Mouse (Mus musculus): Measurements from ENCODE around the gene Magi1.

Magi1 gene

GRCm38 (mm10) chr6:94159256-94159655 is 124.5 kb downstream of the Magi1 start:
- DNase-seq (ENCODE audit: low spot score in 2 of 2), result no peak

GRCm38 (mm10) chr6:94158119-94158848 is 125.4 kb downstream of the Magi1 start:
- no peak for DNase-seq (ENCODE audit: low spot score in 2 of 2)

- no peak for DNase-seq (ENCODE audit: low spot score in 2 of 2)
These were observed 127.7 kb downstream of the Magi1 start for GRCm38 (mm10) chr6:94155996-94156395.

- no peak for DNase-seq (ENCODE audit: low spot score in 2 of 2)
These were observed 128.7 kb downstream of the Magi1 start for GRCm38 (mm10) chr6:94154854-94155601.

DNA sequence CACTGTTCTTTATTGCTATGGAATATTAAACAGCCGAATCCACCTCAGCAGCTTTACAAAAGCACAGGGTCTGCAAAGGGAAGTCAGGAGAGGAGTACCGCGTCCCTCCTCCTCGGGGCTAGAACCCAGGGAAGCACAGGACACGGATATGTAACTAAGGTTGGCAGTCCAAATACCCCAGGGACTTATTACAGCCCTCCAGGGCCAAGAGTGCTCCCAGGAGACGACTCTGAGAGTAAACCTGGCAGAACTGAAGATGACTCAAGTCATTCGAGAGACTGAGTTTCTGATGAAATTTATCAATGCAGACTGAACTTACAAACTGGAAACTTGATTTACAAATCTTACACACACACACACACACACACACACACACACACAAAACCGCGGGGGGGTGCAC is 130.8 kb downstream of the Magi1 start:
- no peak for DNase-seq (ENCODE audit: low spot score in 2 of 2)

DNA sequence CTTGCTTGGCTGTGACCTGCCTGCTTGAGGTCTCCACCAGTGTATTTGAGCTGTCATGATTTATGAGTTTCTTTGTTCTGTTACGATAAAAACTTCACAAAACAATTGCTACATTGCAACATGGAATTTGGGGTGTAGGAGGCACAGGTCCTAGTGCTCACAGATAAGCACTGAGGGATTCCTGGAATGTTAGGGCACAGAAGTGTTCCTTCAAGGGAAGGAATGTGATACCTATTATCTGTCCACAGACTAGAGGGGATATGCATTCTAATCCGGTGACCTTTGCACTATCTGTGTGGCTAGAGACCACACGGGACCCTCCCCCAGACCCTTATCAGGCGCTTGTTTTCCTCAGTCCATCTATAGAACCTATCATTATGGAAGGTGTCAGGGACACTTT is 132.8 kb downstream of the Magi1 start:
- DNase-seq (ENCODE audit: low spot score in 2 of 2), result no peak

DNA sequence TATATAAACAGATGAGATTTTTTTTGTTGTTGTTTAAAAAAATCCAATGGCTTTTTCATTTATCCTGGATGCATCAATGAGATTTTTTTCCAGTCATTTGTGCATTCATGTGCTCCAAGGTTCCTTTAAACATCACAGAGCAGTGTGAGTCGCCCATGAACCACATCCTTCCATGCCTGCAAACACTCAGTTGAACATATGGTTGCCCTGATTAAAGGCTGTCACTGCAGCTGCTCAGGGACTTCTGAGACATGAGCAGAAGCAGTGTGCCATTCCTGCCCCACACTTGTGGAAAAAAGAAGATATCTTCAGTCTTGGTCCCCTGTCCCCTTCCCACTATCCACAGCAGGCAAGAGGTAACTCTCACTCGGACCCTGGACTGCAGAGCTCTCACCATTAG is 133.9 kb downstream of the Magi1 start:
- DNase-seq (ENCODE audit: low spot score in 2 of 2), result no peak

DNA sequence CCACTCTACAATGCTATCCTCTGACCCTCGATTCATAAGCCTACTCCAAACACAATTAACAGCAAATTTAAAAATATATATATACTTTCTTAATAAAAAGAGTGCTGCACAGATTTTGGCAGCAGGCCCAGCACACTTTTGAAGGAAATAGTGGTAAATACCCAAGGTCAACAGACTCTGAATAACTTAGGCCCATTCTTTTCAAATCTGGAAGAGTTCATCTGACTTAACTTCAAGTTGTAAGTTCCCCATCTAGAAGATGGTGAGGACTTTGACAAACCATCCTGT is 137.6 kb downstream of the Magi1 start:
- no peak for DNase-seq (ENCODE audit: low spot score in 2 of 2)

DNA sequence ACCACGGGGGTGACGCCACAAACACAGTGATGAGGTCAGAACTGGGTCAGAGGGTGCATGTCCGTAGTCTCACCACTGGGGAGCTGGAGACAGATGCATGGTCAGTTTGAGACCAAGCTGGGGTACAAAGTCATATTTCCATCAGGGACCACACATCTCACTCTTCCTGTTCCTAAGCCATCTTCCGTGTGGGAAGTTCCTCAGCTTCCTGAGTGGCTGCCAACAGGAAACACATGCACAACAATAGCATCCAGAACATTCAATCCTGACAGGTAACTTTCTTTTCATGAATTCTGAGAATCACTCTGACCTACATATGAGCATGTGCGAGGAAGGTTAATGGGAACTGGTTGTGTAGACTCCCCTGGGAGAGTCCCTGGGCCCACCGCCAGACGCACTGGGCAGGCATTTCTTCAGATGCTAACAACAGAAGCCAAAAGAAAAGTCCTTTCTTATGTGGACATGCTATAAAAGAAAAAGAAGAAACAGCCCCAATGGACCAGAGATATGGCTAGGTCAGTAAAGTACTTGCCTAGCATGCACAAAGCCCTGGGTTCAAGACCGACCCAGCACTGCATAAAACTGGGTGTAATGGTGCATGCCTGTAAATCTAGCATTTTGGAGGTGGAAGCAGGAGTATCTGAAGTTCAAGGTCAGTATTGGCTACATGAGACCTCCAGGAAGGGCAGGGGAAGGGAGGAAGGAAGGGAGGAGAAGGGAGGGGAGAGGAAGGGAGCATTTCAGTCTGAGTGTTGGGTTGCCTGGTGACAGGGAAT is 138.1 kb downstream of the Magi1 start:
- DNase-seq (ENCODE audit: low spot score in 2 of 2), result no peak

DNA sequence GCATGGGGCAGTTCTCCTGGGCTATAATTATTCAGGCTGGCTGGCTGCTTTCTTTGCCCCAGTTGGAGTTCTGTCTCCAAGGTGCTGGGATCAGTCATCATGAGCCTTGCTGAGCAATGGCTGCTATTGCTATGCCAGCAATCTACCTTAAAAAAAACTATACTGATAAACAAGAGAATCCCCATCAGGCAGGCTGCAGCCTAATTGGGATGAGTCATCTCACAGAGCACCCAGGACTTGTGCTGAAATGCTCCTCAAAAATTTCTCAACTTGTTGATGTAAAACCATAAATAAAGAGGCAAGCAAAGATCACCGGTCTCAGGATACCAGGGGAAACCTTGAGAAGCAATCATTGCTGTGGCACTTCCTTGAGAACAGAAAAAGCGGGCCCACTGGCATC is 141.2 kb downstream of the Magi1 start:
- DNase-seq (ENCODE audit: low spot score in 2 of 2), result no peak

- no peak for DNase-seq (ENCODE audit: low spot score in 2 of 2)
These were observed 142.2 kb downstream of the Magi1 start for GRCm38 (mm10) chr6:94141496-94141895.

- no peak for DNase-seq (ENCODE audit: low spot score in 2 of 2)
These were observed 143.7 kb downstream of the Magi1 start for GRCm38 (mm10) chr6:94139952-94140414.

- no peak for DNase-seq (ENCODE audit: low spot score in 2 of 2)
These were observed 147.0 kb downstream of the Magi1 start for GRCm38 (mm10) chr6:94136693-94137092.

DNA sequence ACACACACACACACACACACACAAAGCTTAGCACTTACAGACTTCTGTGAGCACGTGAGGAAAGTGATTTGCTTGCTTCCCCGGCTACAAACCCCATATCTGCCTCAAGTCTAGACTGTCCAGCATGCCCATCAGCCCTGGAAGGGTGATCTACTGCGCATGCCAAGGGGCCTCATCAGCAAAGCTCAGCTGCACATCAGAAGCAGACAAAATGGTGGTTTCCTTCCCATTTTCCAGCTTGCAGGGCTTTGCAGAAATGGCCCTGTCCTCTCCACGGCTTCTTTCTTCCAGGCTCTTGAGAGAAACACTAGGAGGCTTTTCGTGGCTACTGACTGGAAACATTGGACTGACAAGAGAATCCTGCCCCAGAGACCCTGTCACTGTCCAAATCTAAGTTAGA is 149.6 kb downstream of the Magi1 start:
- no peak for DNase-seq (ENCODE audit: low spot score in 2 of 2)

DNA sequence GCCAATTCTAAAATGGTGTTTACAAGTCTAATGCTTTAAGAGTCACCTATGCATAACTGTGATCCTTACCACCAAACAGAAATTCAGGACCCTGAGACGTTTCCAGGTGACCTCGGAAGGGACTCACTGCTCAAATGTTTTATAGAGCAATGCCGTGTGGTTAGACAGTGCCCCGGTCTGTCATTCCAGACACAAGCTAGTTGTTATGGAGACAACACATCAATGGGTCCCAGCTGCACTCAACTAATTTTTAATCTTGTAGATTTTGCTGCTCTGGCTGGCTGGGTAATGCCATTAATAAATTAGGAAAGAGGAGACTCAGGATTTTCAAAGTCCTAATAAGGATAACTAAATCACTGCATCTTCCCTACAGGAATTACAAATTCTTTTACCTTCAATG is 151.7 kb downstream of the Magi1 start:
- DNase-seq (ENCODE audit: low spot score in 2 of 2), result no peak

DNA sequence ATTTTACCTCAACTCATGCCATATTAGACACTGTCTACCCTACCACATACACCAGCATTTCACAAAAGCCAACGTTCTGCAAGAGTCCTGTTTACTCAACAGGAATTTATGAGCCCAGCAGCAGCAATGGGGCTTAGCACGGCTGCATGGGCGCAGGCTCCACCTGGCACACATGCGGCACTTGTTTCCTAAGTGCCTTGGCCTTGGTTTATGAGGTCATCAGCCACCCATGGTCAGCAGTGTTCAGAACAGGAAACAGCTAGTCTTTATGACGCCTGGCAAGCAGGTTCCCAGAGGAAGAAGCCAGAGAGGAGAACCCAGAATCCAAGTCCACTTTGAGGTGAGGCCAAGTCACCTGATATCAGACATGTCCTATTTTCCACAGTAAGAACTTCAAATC is 153.3 kb downstream of the Magi1 start:
- no peak for DNase-seq (ENCODE audit: low spot score in 2 of 2)

DNA sequence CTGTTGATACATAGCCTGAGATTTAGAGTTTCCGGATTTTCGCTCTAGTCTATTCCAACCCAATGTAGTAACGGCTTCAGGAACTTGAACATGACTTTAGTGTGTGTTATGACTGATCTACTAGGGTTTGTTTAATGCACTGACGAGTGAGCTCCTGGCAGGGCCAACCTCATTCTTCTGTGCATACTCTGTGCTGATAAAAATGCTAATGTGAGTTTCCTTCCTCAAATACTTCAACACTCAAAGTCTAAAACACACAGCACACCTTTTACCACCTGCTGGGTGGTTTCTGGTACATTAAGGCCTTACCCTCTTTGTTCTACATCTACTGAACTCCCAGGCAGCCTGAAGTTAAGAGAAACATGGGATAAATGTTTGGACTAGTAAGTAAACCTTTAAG is 157.0 kb downstream of the Magi1 start:
- DNase-seq (ENCODE audit: low spot score in 2 of 2), result no peak

DNA sequence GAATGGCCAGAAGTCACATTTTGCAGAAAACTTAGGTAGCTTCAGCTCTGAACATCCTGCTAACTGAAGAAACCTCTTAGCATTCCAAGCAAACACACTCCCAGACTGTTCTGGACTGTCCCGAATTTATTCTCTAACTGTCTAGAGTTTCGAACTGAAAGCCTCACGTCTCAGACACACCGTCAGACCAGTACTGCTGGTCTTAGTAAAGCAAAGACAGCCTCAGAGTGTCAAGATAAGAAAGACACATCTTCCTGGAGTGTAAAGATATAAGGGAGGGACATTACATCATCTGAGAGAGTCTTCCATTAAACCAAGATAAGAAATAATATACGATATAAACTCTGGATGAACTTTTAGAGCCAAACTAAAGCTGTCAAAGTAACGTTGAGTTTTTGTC is 158.6 kb downstream of the Magi1 start:
- DNase-seq (ENCODE audit: low spot score in 2 of 2), result no peak

GRCm38 (mm10) chr6:94124279-94124678 is 159.4 kb downstream of the Magi1 start:
- no peak for DNase-seq (ENCODE audit: low spot score in 2 of 2)

- DNase-seq (ENCODE audit: low spot score in 2 of 2), result no peak
These were observed 161.1 kb downstream of the Magi1 start for GRCm38 (mm10) chr6:94122566-94123150.

DNA sequence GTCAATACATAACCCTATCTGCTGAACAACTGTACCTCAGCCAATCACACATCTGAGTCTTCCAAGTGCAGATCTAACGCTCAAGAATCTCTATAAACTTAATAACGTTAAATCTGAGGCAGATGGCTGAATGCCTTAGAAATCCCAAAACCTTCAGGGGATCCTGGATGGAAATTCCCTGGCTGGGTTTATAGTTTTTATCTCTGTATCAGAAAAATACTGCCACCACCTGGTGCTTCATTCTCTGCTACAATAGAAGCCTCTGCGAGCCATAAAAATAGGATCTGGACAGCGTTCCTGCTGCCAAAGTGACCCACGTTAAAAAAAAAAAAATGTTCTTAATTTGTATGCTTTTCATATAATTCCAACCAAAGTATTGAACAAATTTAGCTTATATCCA is 162.2 kb downstream of the Magi1 start:
- no peak for DNase-seq (ENCODE audit: low spot score in 2 of 2)
